Mouse (Mus musculus): ENCODE results near the gene Cep55. TPM values are rescaled to one million over a fixed set of nuclear protein-coding genes. Genes with fewer than 3 reads are reported as not detected.

Gene Cep55
- total and polyA plus RNA-seq, 2 experiments, result 0.05 to 0.18 TPM

DNA sequence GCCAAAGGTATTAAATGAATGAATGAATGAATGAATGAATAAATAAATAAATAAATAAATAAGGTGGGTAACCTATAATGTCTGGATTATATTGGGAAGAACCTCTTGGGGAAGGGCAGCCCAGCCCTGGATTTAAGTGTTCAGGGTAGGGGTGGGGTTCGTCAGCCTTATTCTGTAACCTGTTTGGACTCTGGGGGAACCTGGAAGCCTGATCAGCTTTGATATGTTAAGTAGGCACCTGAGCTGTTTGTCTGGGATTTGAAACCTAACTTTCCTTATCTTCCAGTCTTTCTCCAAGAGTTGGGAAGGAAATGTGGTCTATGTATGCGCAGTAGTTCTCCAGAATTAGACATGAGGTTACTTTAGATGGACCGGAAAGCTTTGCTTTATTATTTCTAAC, 8.4 kb downstream of the Cep55 start:
- TF ChIP-seq CTCF (IDR thresholded peaks at IDR 0.05; ENCODE audit: low read depth, low read length), result no peak
- no peak for TF ChIP-seq POLR2A (IDR thresholded peaks at IDR 0.05; ENCODE audit: extremely low read depth, insufficient read depth, low read length)
- WGBS, result 94% methylated on average over 3 of the region's 3 CpGs
- H3K27ac ChIP-seq (replicated peaks; ENCODE audit: insufficient read depth, low read depth, low read length), result no peak overlapping the region

DNA sequence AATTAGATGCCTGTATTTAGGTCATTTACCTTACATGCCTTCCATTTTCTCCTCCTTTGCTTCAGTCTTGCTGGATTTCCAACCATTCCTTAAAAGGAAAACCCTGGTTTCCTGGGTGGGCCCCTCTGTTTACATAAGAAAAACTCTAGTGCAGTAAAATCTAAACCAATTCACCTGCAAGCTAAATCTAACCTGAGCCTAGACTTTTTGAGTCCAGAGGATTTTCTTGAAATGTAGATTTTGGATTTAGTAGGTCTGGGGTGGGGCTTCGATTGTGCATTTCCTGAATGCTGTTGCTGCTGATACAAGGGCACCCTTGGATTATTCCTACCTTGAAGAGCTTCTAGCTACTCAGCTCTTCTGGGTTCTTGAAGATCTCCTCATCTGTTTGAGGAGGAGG, 9.2 kb downstream of the Cep55 start:
- Histone ChIP-seq H3K79me2 (ENCODE audit: control insufficient read depth, insufficient read depth, low read length) (no peaks in the 10 kb centered on the region), H3K36me3 (ENCODE audit: control insufficient read depth, insufficient read depth, low read length) (no peaks in the 10 kb centered on the region), H3K27ac (replicated peaks; ENCODE audit: insufficient read depth, low read depth, low read length) (no peak overlapping the region), H3K4me1 (ENCODE audit: control insufficient read depth, insufficient read depth, low read length) (no peaks in the 10 kb centered on the region), H3K9ac (ENCODE audit: low read depth, low read length) (no peak overlapping the region), H3K27me3 (ENCODE audit: control insufficient read depth, insufficient read depth, low read length) (no peaks in the 10 kb centered on the region), H3K4me3 (ENCODE audit: insufficient read depth, low read depth, low read length) (no peak overlapping the region)
- no peak for DNase-seq (ENCODE audit: extremely low read depth, low read depth, low spot score)
- WGBS, result 100% methylated on average over 1 of the region's 1 CpGs
- no peak for TF ChIP-seq CTCF (IDR thresholded peaks at IDR 0.05; ENCODE audit: low read depth, low read length)
- no peak for TF ChIP-seq POLR2A (IDR thresholded peaks at IDR 0.05; ENCODE audit: extremely low read depth, insufficient read depth, low read length)

More for the DNA sequence above, 8.4 kb downstream of the Cep55 start:
- Histone ChIP-seq H3K79me2 (ENCODE audit: control insufficient read depth, insufficient read depth, low read length) (no peaks in the 10 kb centered on the region), H3K4me1 (ENCODE audit: control insufficient read depth, insufficient read depth, low read length) (no peaks in the 10 kb centered on the region), H3K27me3 (ENCODE audit: control insufficient read depth, insufficient read depth, low read length) (no peaks in the 10 kb centered on the region), H3K36me3 (ENCODE audit: control insufficient read depth, insufficient read depth, low read length) (no peaks in the 10 kb centered on the region), H3K9ac (ENCODE audit: low read depth, low read length) (no peak overlapping the region), H3K4me3 (ENCODE audit: insufficient read depth, low read depth, low read length) (no peak overlapping the region)
- DNase-seq (ENCODE audit: extremely low read depth, low read depth, low spot score), result no peak

DNA sequence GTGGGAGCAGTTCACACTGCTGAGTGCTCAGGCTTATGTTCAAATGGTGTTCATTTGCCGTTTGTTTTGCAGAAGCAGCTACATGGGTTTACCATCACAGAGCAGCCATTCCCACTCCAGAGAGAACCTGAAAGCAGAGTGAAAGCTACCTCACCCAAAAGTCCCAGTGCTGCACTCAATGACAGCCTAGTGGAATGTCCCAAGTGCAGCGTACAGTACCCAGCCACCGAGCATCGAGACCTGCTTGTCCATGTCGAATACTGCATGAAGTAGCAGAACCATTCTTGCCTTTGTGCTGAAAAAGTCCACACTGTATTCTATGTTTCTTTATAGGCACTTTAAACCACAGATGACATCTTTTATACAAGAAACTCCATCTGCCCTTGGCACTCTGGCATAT, 18.4 kb downstream of the Cep55 start:
- no peaks in the 10 kb centered on the region for H3K36me3 ChIP-seq (ENCODE audit: control insufficient read depth, insufficient read depth, low read length)
- no peak for DNase-seq (ENCODE audit: extremely low read depth, low read depth, low spot score)
- WGBS, result 94% methylated on average over 5 of the region's 5 CpGs
- H3K9ac ChIP-seq (ENCODE audit: low read depth, low read length), result no peak overlapping the region
- no peaks in the 10 kb centered on the region for H3K27me3 ChIP-seq (ENCODE audit: control insufficient read depth, insufficient read depth, low read length)
- no peaks in the 10 kb centered on the region for H3K79me2 ChIP-seq (ENCODE audit: control insufficient read depth, insufficient read depth, low read length)
- no peaks in the 10 kb centered on the region for H3K4me1 ChIP-seq (ENCODE audit: control insufficient read depth, insufficient read depth, low read length)
- no peak for TF ChIP-seq CTCF (IDR thresholded peaks at IDR 0.05; ENCODE audit: low read depth, low read length)
- TF ChIP-seq POLR2A (IDR thresholded peaks at IDR 0.05; ENCODE audit: extremely low read depth, insufficient read depth, low read length), result no peak
- H3K4me3 ChIP-seq (ENCODE audit: insufficient read depth, low read depth, low read length), result no peak overlapping the region
- no peak overlapping the region for H3K27ac ChIP-seq (replicated peaks; ENCODE audit: insufficient read depth, low read depth, low read length)

DNA sequence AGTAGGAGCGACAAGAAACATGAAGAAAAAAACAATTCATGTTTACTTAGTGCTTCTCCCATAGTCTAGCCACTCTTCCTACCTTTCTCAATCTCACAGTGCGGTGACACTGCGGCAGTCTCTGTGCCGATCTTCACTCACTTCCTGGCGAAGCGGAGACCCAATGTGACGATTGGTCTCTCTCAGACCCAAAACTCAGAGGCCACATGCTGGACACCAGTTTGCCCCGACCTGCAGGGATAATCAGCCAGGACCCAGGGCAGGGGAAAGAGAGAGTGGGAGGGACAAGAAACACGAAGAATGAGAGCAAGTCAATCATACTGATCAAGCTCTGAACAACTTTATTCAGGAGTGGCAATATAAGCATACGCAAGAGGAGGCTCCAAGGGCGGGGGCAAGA, 20.2 kb downstream of the Cep55 start:
- Histone ChIP-seq H3K79me2 (ENCODE audit: control insufficient read depth, insufficient read depth, low read length) (no peaks in the 10 kb centered on the region), H3K4me3 (ENCODE audit: insufficient read depth, low read depth, low read length) (no peak overlapping the region), H3K27ac (replicated peaks; ENCODE audit: insufficient read depth, low read depth, low read length) (no peak overlapping the region), H3K27me3 (ENCODE audit: control insufficient read depth, insufficient read depth, low read length) (no peaks in the 10 kb centered on the region), H3K36me3 (ENCODE audit: control insufficient read depth, insufficient read depth, low read length) (no peaks in the 10 kb centered on the region), H3K4me1 (ENCODE audit: control insufficient read depth, insufficient read depth, low read length) (no peaks in the 10 kb centered on the region), H3K9ac (ENCODE audit: low read depth, low read length) (no peak overlapping the region)
- WGBS, result 87% methylated on average over 11 of the region's 11 CpGs
- no peak for DNase-seq (ENCODE audit: extremely low read depth, low read depth, low spot score)
- TF ChIP-seq CTCF (IDR thresholded peaks at IDR 0.05; ENCODE audit: low read depth, low read length), result no peak
- no peak for TF ChIP-seq POLR2A (IDR thresholded peaks at IDR 0.05; ENCODE audit: extremely low read depth, insufficient read depth, low read length)

DNA sequence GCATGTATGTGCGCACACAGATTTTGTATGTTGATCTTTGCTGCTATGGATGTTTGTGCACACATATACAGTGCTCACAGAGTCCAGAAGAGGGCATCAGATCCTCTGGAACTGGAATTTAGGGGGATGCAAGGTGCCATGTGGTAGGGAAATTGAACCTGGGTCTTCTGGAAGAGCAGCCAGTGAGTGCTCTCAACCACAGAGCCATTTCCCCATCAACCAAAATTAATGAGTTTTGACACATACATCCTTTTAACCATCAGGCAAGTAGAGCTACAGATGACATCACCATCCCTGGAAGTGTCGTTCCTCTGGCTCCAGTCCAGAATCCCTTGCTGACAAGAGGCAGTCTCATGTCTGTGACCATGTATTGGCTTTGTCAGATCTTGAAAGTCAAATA, 21.4 kb downstream of the Cep55 start:
- H3K79me2 ChIP-seq (ENCODE audit: control insufficient read depth, insufficient read depth, low read length), result no peaks in the 10 kb centered on the region
- no peak overlapping the region for H3K27ac ChIP-seq (replicated peaks; ENCODE audit: insufficient read depth, low read depth, low read length)
- TF ChIP-seq POLR2A (IDR thresholded peaks at IDR 0.05; ENCODE audit: extremely low read depth, insufficient read depth, low read length) (no peak), CTCF (IDR thresholded peaks at IDR 0.05; ENCODE audit: low read depth, low read length) (no peak)
- no peaks in the 10 kb centered on the region for H3K27me3 ChIP-seq (ENCODE audit: control insufficient read depth, insufficient read depth, low read length)
- H3K4me3 ChIP-seq (ENCODE audit: insufficient read depth, low read depth, low read length), result no peak overlapping the region
- no peaks in the 10 kb centered on the region for H3K4me1 ChIP-seq (ENCODE audit: control insufficient read depth, insufficient read depth, low read length)
- no peaks in the 10 kb centered on the region for H3K36me3 ChIP-seq (ENCODE audit: control insufficient read depth, insufficient read depth, low read length)
- WGBS, result 53% methylated on average over 2 of the region's 2 CpGs
- DNase-seq (ENCODE audit: extremely low read depth, low read depth, low spot score), result peak; percentile 16
- H3K9ac ChIP-seq (ENCODE audit: low read depth, low read length), result no peak overlapping the region

DNA sequence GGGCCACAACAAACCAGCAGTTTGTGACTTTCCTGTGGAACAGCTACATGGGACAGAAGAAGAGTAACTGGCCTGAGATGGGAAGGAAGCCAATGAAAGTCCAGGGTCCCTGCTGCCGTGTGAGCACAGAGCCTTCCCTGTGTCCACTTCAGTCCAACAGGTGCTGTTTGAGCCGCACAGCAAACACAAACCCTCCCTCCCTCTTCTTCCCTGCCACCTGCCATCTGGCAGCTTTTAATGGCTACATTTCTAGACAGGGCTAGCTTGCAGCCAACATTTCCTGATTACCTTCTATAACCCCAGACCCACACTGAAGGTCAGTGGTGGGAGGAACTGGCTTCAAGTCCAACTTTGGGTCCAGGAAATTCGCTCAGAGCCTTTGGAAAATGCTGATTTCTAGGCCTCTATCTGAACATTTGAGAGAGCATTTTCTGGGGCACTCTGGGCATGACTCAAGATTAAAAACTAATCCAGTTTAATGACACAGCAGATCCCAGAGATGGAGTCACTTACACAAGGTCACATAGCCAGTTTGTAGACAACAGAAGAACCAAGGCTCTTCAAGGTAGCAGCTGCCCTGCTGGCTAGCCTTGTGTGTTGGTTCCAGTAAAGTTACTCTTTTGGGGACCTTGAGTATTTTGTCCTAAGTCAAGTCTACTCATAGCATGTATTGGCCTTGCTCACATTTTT, 23.2 kb downstream of the Cep55 start:
- H3K36me3 ChIP-seq (ENCODE audit: control insufficient read depth, insufficient read depth, low read length), result no peaks in the 10 kb centered on the region
- no peaks in the 10 kb centered on the region for H3K27me3 ChIP-seq (ENCODE audit: control insufficient read depth, insufficient read depth, low read length)
- peak; percentile 48 for DNase-seq (ENCODE audit: extremely low read depth, low read depth, low spot score)
- no peak overlapping the region for H3K4me3 ChIP-seq (ENCODE audit: insufficient read depth, low read depth, low read length)
- no peak for TF ChIP-seq POLR2A (IDR thresholded peaks at IDR 0.05; ENCODE audit: extremely low read depth, insufficient read depth, low read length)
- no peak for TF ChIP-seq CTCF (IDR thresholded peaks at IDR 0.05; ENCODE audit: low read depth, low read length)
- H3K9ac ChIP-seq (ENCODE audit: low read depth, low read length), result no peak overlapping the region
- no peak overlapping the region for H3K27ac ChIP-seq (replicated peaks; ENCODE audit: insufficient read depth, low read depth, low read length)
- H3K79me2 ChIP-seq (ENCODE audit: control insufficient read depth, insufficient read depth, low read length), result no peaks in the 10 kb centered on the region
- 20% methylated on average over 3 of the region's 3 CpGs for WGBS
- no peaks in the 10 kb centered on the region for H3K4me1 ChIP-seq (ENCODE audit: control insufficient read depth, insufficient read depth, low read length)

All from liver, adult 2 months (tissue).